In genomic region chr5:63755092-63755761, GRCm38 (mm10) we compare ENCODE assay signal across 11 mouse cellular contexts. TPM values are rescaled to one million over a fixed set of nuclear protein-coding genes. Genes with fewer than 3 reads are reported as not detected.
DNase-seq lines count a peak whose midpoint lies in the region; ATAC-seq and TF ChIP-seq lines count a peak whose summit lies in the region.
"Had no signal": no experiment of that assay in that cellular context is flagged by ENCODE, and none has a peak within 500 bp of the region (broad histone marks: within the 10 kb centered on the region; RNA-seq: fewer than 3 reads in every experiment).

No protein-coding gene starts in this region.

- no peaks in the 10 kb centered on the region for H3K36me3 ChIP-seq in E14TG2a.4 (ENCODE audit: insufficient read depth, low read length)
- H3K36me3 ChIP-seq: stomach, embryonic 15.5 days had no signal

- H3K27me3 ChIP-seq in E14TG2a.4 (ENCODE audit: insufficient read depth, low read length): no peaks in the 10 kb centered on the region
- H3K27me3 ChIP-seq: stomach, embryonic 15.5 days had no signal

- ATAC-seq in megakaryocyte progenitor cell, adult 5-6 weeks (replicated peaks; ENCODE audit: poor library complexity): peak; percentile 87

- no peak overlapping the region for H3K4me3 ChIP-seq in layer of hippocampus, adult 2 months
- no peak overlapping the region for H3K4me3 ChIP-seq in E14TG2a.4 (replicated peaks; ENCODE audit: low read length)
- H3K4me3 ChIP-seq in cortical plate, adult 2 months (ENCODE audit: insufficient read depth, low read length): no peak overlapping the region
- H3K4me3 ChIP-seq: stomach, embryonic 15.5 days had no signal

- H3K4me1 ChIP-seq in E14TG2a.4 (replicated peaks; ENCODE audit: low read depth, low read length): no peaks in the 10 kb centered on the region
- no peaks in the 10 kb centered on the region for H3K4me1 ChIP-seq in cortical plate, adult 2 months (ENCODE audit: control insufficient read depth, insufficient read depth, low read length)
- H3K4me1 ChIP-seq: stomach, embryonic 15.5 days had no signal

- intact Hi-C loops in heart, postnatal 25 days (cut with DNase I): no loop called here

- no peak for TF ChIP-seq POLR2A in cortical plate, adult 2 months (IDR thresholded peaks at IDR 0.05; ENCODE audit: extremely low read depth, insufficient read depth, low read length)

- peak; percentile 67 for TF ChIP-seq CTCF in layer of hippocampus, adult 2 months (conservative IDR thresholded peaks at IDR 0.05)
- TF ChIP-seq CTCF in E14TG2a.4 (conservative IDR thresholded peaks at IDR 0.05; ENCODE audit: low read length): peak; percentile 29; the same call in 1 of the 2 replicates
- TF ChIP-seq CTCF in cortical plate, adult 2 months (IDR thresholded peaks at IDR 0.05; ENCODE audit: extremely low read depth, insufficient read depth, low read length): 0 out of 2 replicates have a peak, but pooled peaks have one; percentile 14

- no peak for DNase-seq in layer of hippocampus, adult 2 months (ENCODE audit: low spot score in 2 of 2)
- no peak for DNase-seq in layer of hippocampus, adult 9-10 months (ENCODE audit: low spot score)
- DNase-seq in adrenal gland, adult 8-10 months: no peak
- DNase-seq in heart, postnatal 25 days (ENCODE audit: low spot score): no peak
- DNase-seq in gastrocnemius, postnatal 25 days: no peak
- DNase-seq: cerebellum, postnatal 36 days; heart, postnatal 36 days had no signal

- H3K27ac ChIP-seq in layer of hippocampus, adult 2 months: no peak overlapping the region
- H3K27ac ChIP-seq in cortical plate, adult 2 months (ENCODE audit: insufficient read depth, low read length): no peak overlapping the region
- H3K27ac ChIP-seq: stomach, embryonic 15.5 days had no signal

- no peaks in the 10 kb centered on the region for H3K9me3 ChIP-seq in E14TG2a.4 (ENCODE audit: low read length)
- H3K9me3 ChIP-seq: stomach, embryonic 15.5 days had no signal

RNA-seq across cellular contexts. Expression of gene 0610040J01Rik, which starts 56.9 kb away (rescaled TPM):
- total RNA-seq in layer of hippocampus, adult 2 months (2021): 1 to 10 TPM; 2.9 to 4.0 TPM
- polyA plus RNA-seq in cortical plate, adult 2 months (2012; rRNA removed): 7.0 and 7.1 TPM in 2 replicates
- 6.6 and 7.1 TPM in 2 replicates for total RNA-seq in megakaryocyte progenitor cell, adult 5-6 weeks (2015)
- 6.7 and 7.4 TPM in 2 replicates for total RNA-seq in megakaryocyte progenitor cell, adult 5-6 weeks (2017)
- total RNA-seq in adrenal gland, adult 8-10 months (2022): under 1 TPM; 0.45 to 0.81 (median 0.66) TPM
- 1 to 10 TPM; 2.1 TPM for total RNA-seq in heart, postnatal 25 days (2021)
- 1 to 10 TPM; 2.8 to 4.2 TPM for total RNA-seq in gastrocnemius, postnatal 25 days (2021)

Comparison
In these comparisons a context has a peak if more than half of its experiments do, and no peak if none do; other contexts are left out.
1. CTCF ChIP-seq: peak in every context shown above with its lines; median percentile 67 in layer of hippocampus, adult 2 months; 29 in E14TG2a.4; 14 in cortical plate, adult 2 months.